Mouse (Mus musculus): ENCODE measurements around the gene Fam151b. TPM values are rescaled to one million over a fixed set of nuclear protein-coding genes. Genes with fewer than 3 reads are reported as not detected.

The Fam151b gene
- polyA plus RNA-seq, 1 experiment from 2014 or later: not detected

DNA sequence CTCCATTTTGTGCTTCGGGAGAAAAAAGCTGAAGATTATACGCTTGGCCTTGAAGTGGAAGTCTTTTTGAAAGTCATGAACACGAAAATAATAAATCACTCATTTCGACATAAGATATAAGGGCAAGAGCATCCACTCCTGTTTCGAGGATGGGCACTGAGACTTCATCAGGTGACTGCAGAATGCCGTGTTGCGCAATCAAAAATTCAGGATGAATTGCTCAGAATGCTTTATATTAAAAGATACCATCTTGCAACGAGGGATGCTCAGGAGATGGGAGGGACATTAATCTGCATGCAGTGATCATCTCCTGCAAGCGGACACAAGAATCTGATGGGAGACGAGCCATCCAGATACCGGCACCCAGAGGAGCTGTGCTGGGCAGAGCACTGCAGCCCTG is 64.2 kb downstream of the Fam151b start:
- H3K9me3 ChIP-seq (ENCODE audit: low read depth, low read length): no peaks in the 10 kb centered on the region
- H3K4me2 ChIP-seq: no peak overlapping the region
- DNase-seq (no peak), ATAC-seq (ENCODE audit: insufficient read depth) (no peak)
- H3K4me1 ChIP-seq (ENCODE audit: insufficient read depth): no peaks in the 10 kb centered on the region
- H3K4me3 ChIP-seq (ENCODE audit: low read depth, low read length): no peak overlapping the region
- TF ChIP-seq CTCF (IDR thresholded peaks at IDR 0.05; ENCODE audit: low read depth): no peak
- 83% methylated on average over 11 of the region's 11 CpGs for WGBS
- no peak overlapping the region for H3K9ac ChIP-seq
- no peak overlapping the region for H3K27ac ChIP-seq (ENCODE audit: low read depth)
- H3K27me3 ChIP-seq (ENCODE audit: insufficient read depth, low read length): peaks cover 13% of the 10 kb centered on the region; the same call in 1 of the 2 replicates
- H3K36me3 ChIP-seq (ENCODE audit: insufficient read depth): no peaks in the 10 kb centered on the region

DNA sequence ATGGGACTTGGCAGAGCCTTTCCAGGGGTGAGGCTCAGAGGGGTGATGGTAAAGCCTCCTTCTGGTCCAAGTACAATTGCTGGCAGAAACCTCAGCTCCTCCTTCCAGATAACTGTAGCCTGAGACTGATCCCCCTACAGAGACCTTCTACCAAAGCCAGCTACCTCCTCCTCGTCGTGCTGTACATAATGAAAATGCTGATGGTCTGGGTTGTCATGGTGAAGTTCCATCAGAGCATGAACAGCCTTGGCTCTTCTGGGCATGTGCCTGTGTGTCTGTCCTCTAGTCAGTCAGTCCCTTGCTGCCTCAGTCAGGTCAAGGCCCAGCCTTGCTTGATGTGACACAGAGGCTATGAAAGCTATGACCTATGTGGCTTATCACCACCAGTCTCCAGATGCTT is 73.3 kb downstream of the Fam151b start:
- DNase-seq (no peak), ATAC-seq (ENCODE audit: insufficient read depth) (no peak)
- H3K4me3 ChIP-seq (ENCODE audit: low read depth, low read length): no peak overlapping the region
- no peak overlapping the region for H3K9ac ChIP-seq
- 73% methylated on average over 2 of the region's 2 CpGs for WGBS
- no peaks in the 10 kb centered on the region for H3K27me3 ChIP-seq (ENCODE audit: insufficient read depth, low read length)
- no peak for TF ChIP-seq CTCF (IDR thresholded peaks at IDR 0.05; ENCODE audit: low read depth)
- H3K4me1 ChIP-seq (ENCODE audit: insufficient read depth): no peaks in the 10 kb centered on the region
- H3K27ac ChIP-seq (ENCODE audit: low read depth): no peak overlapping the region
- no peaks in the 10 kb centered on the region for H3K36me3 ChIP-seq (ENCODE audit: insufficient read depth)
- no peaks in the 10 kb centered on the region for H3K9me3 ChIP-seq (ENCODE audit: low read depth, low read length)
- H3K4me2 ChIP-seq: no peak overlapping the region

DNA sequence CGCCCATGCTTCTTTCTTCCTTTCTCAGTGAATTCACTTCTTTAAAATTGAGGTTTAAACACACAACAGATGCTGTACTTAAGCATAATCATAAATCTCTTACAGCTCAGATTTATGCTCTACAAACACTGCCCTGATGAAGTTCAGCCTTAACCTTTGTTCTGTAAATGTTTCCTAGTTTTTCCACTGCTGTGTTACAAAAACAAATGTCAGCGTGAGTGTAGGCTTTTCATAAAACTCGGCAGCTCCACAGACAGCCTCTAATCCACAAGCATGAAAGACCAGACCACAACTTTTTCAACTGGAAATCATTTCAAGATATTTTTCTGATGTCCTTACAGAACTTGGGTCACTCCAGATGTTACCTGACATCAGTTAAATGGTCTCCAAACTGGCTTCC is 80.3 kb downstream of the Fam151b start:
- no peak for ATAC-seq (ENCODE audit: insufficient read depth)
- Histone ChIP-seq H3K27me3 (ENCODE audit: insufficient read depth, low read length) (no peaks in the 10 kb centered on the region), H3K4me3 (ENCODE audit: low read depth, low read length) (no peak overlapping the region), H3K4me1 (ENCODE audit: insufficient read depth) (no peaks in the 10 kb centered on the region), H3K27ac (ENCODE audit: low read depth) (no peak overlapping the region), H3K36me3 (ENCODE audit: insufficient read depth) (no peaks in the 10 kb centered on the region), H3K4me2 (no peak overlapping the region), H3K9me3 (ENCODE audit: low read depth, low read length) (no peaks in the 10 kb centered on the region), H3K9ac (no peak overlapping the region)
- WGBS: 71% methylated on average over 3 of the region's 3 CpGs
- no peak for DNase-seq
- no peak for TF ChIP-seq CTCF (IDR thresholded peaks at IDR 0.05; ENCODE audit: low read depth)

DNA sequence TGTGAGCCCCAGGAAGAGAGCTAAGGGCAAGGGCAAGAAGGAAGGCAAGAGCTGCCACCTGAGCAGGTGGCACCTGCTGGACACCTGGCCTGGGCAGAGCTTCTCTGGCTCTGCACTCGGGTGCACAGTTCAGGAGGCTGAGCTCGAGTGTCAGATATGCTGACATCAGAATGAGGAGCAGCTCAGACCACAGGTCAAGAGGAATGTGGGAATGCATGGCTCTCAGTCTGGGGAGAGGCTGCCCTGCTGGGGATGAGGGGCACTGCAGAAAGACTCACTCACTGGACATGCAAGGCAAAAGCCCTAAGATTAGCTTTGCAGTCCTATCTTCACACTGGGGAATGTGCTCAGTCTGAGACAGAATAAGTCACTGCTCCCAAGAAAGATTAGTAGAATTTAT is 81.8 kb downstream of the Fam151b start:
- WGBS: 19% methylated on average over 2 of the region's 2 CpGs
- no peak for ATAC-seq (ENCODE audit: insufficient read depth)
- no peak for DNase-seq

More for the DNA sequence above, 81.8 kb downstream of the Fam151b start:
- Histone ChIP-seq H3K27me3 (ENCODE audit: insufficient read depth, low read length) (no peaks in the 10 kb centered on the region), H3K27ac (ENCODE audit: low read depth) (no peak overlapping the region), H3K36me3 (ENCODE audit: insufficient read depth) (no peaks in the 10 kb centered on the region), H3K4me1 (ENCODE audit: insufficient read depth) (no peaks in the 10 kb centered on the region), H3K4me2 (no peak overlapping the region), H3K9ac (no peak overlapping the region), H3K4me3 (ENCODE audit: low read depth, low read length) (no peak overlapping the region), H3K9me3 (ENCODE audit: low read depth, low read length) (no peaks in the 10 kb centered on the region)
- TF ChIP-seq CTCF (IDR thresholded peaks at IDR 0.05; ENCODE audit: low read depth): no peak

Other genes with a start within 250 kb of the Fam151b start
- gene Gm20379, start 178.0 kb downstream of the Fam151b start, polyA plus RNA-seq (2014; fragmentation: Nextera tagmentation; extraction: Ambion mirVana): 0.95 and 1.4 TPM in 2 replicates
- gene Dhfr, start 129.3 kb downstream of the Fam151b start, polyA plus RNA-seq (2014; fragmentation: Nextera tagmentation; extraction: Ambion mirVana): 19.2 and 21.6 TPM in 2 replicates
- 27.6 and 29.1 TPM in 2 replicates for gene Msh3, start 129.0 kb downstream of the Fam151b start, polyA plus RNA-seq (2014; fragmentation: Nextera tagmentation; extraction: Ambion mirVana)
- 0.34 and 0.57 TPM in 2 replicates for gene Ankrd34b, start 58.1 kb downstream of the Fam151b start, polyA plus RNA-seq (2014; fragmentation: Nextera tagmentation; extraction: Ambion mirVana)
- gene Zfyve16, start 46.9 kb upstream of the Fam151b start, polyA plus RNA-seq (2014; fragmentation: Nextera tagmentation; extraction: Ambion mirVana): 11.9 and 13.6 TPM in 2 replicates
- not detected in 2 replicates for gene Spz1, start 92.2 kb upstream of the Fam151b start, polyA plus RNA-seq (2014; fragmentation: Nextera tagmentation; extraction: Ambion mirVana)
- 22.0 and 22.5 TPM in 2 replicates for gene Serinc5, start 127.1 kb upstream of the Fam151b start, polyA plus RNA-seq (2014; fragmentation: Nextera tagmentation; extraction: Ambion mirVana)